Mouse (Mus musculus) v-Abl transformed pro-B cells (cell line): ENCODE data around the gene Lce1k.
"Not testable (repeated sequence)": the region's sequence is repeated elsewhere in the genome, so short reads cannot be mapped to it uniquely, and the experiment has no call there.

ENCODE experiments used
- in situ Hi-C, 2 experiments: fragments of 400-800 bp; cut with MboI; formaldehyde crosslinking; loops; one replicate each; pipeline ENCODE4 v1.15.1; 2025; ENCODE audit not compliant: unreplicated experiment in 2 of 2

Gene Lce1k

GRCm38 (mm10) chr3:92807791-92808190 lies at the start of gene Lce1k:
Gene Lce1k, minus strand, starts transcription at chr3:92807891.
- in situ Hi-C loops: no loop called here

GRCm38 (mm10) chr3:92851186-92851585 lies 43.5 kb upstream of the Lce1k start, which contains the start of gene Lce1l:
Gene Lce1l, minus strand, starts transcription at chr3:92851286.
- in situ Hi-C loops: no loop called here

DNA sequence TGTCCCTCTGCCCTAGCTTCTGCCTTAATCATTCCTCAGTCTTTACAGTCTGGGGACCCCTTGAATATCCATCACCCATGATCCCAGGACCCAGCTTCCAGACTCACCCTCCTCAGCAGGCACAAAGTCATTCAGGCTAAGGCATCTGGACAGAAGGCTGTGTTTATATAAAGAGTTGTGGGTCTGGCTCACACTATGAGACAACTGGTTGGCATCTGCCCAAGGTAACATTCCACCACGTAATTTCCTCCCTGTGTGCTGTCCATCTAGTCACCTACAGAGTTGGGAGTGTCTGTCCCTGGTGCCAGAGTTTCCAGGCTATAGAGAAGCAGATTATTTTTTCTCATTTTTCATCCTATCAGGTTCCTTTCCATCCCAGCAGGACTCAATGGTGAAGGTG lies 19.4 kb upstream of the Lce1k start, which contains the start of gene Kprp:
Gene Kprp (minus strand): TSS at position 140 of the 400 bp plus-strand sequence.
- in situ Hi-C loops: no loop called here

GRCm38 (mm10) chr3:92825808-92826207 lies 18.1 kb upstream of the Lce1k start:
- in situ Hi-C loops: no loop called here

DNA sequence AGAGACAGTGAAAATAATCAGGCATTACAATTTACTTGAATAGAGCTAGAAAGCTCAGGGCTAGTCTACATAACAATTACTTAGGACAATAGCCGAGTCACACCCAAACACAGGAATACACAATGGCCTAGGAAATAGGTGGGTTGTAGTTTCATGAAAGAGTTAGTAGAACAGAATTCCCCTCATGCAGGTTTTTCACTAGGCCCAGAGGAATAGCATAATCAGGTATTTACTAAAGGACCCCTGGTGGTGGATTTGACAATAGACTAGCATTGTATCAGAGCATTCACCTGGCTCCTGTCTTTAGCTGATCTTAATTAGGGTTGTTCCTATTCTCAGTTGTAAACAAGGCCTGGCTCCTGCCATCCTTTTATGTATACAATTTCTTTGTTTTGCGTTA lies 8.3 kb upstream of the Lce1k start:
- in situ Hi-C loops: not testable (repeated sequence)

DNA sequence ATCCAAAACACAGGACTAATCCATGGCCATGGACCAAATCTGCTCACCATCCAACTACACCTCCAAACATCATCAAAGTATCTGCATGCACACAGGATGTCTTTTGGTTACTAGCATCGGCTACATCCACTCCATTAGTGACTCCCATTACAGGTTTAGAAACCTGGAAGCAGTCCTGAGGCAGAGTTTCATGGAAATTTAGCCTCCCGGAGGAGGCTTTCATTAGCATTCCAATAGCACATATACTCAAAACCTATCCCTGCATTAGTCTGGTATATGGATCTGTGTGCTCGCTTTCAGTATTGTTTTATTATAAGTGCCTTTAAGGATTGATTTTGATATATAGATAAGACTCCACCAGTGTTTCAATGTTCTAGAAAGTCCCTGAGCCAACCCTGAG lies 7.9 kb upstream of the Lce1k start:
- in situ Hi-C loops: no loop called here

DNA sequence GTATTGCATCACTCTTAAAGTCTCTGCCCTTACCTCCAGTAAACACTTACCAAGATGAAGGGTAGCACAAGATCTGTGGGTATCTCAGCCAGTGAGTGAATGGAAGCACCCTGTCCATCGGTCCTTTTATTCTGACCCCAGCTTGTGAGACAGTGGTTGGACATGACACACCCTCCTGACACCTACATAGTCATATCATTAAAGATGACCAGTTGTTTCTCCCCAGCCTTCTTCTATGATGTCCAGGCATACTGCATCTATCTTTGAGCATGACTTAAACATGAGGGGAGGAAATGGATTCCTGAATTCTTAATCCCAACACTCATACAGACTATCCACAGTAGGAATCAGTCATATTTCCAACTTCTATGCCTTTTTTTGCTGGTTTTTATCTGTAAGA lies 17.3 kb downstream of the Lce1k start, which contains the start of gene Lce1j:
Gene Lce1j (minus strand): TSS at position 101 of the 400 bp plus-strand sequence.
- in situ Hi-C loops: no loop called here

DNA sequence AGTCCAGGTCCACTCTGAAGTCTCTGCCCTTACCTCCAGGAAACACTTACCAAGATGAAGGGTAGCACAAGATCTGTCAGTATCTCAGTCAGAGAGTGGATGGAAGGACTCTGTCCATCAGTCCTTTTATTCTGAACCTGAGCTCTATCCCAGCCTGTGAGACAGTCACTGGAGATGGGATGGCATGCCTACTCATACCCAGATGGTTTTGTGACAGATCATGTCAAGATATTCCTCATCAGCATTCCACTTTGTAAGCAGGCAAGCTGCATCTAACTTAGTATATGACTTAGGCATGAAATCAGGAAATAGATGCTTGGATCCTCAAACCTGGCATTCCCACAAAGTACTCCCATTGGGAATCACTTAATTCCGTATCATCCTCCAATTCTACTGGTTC lies 28.9 kb downstream of the Lce1k start, which contains the start of gene Lce1i:
Gene Lce1i (minus strand): TSS at position 101 of the 400 bp plus-strand sequence.
- in situ Hi-C loops: no loop called here

GRCm38 (mm10) chr3:92771573-92771972 lies 36.1 kb downstream of the Lce1k start:
- in situ Hi-C loops: no loop called here

- in situ Hi-C loops: no loop called here
These were observed 42.7 kb downstream of the Lce1k start, which contains the start of gene Lce1h for GRCm38 (mm10) chr3:92764965-92765364. Gene Lce1h, minus strand, starts transcription at chr3:92765065.
